Mouse (Mus musculus) layer of hippocampus, postnatal 25 days (tissue): ENCODE measurements around the gene Imp4. TPM values are rescaled to one million over a fixed set of nuclear protein-coding genes. Genes with fewer than 3 reads are reported as not detected.
"Not testable (repeated sequence)": the region's sequence is repeated elsewhere in the genome, so short reads cannot be mapped to it uniquely, and the experiment has no call there.

ENCODE experiments used
- DNase-seq, 2 experiments: peaks; one replicate each; pipeline ENCODE4 v3.0.0; 2022; ENCODE audit warnings: mixed read lengths in 2 of 2, low spot score in 1 of 2; ENCODE audit errors: extremely low spot score in 1 of 2
- total RNA-seq, 2 experiments: library from RNA; stranded (reverse); gene quantifications; 2 replicates each; pipeline ENCODE4 v1.2.3; 2021

Imp4 gene
- total RNA-seq = 10 to 100 TPM; 31.4 to 35.8 TPM

- DNase-seq = peak; percentile 83 to 86
These were observed at the start of gene Imp4, which contains the start of gene Ccdc115 for GRCm38 (mm10) chr1:34439215-34439960. Gene Imp4 (plus strand): TSS chr1:34439851. Gene Ccdc115 (minus strand): TSS chr1:34439672.

GRCm38 (mm10) chr1:34396321-34396720, 43.3 kb upstream of the Imp4 start:
- no peak for DNase-seq

GRCm38 (mm10) chr1:34399182-34399953, 40.3 kb upstream of the Imp4 start:
- no peak for DNase-seq

GRCm38 (mm10) chr1:34428466-34428865, 11.2 kb upstream of the Imp4 start:
- DNase-seq = no peak

GRCm38 (mm10) chr1:34429281-34429680, 10.4 kb upstream of the Imp4 start:
- DNase-seq = no peak

- DNase-seq = no peak
These were observed 8.7 kb upstream of the Imp4 start for GRCm38 (mm10) chr1:34430981-34431380.

- DNase-seq = no peak
These were observed 8.2 kb upstream of the Imp4 start for GRCm38 (mm10) chr1:34431431-34431830.

GRCm38 (mm10) chr1:34432411-34432775, 7.3 kb upstream of the Imp4 start:
- DNase-seq = no peak

GRCm38 (mm10) chr1:34432776-34433481, 6.7 kb upstream of the Imp4 start:
- peak; percentile 18 to 23 for DNase-seq

GRCm38 (mm10) chr1:34433891-34434521, 5.6 kb upstream of the Imp4 start:
- DNase-seq = no peak

GRCm38 (mm10) chr1:34434660-34435160, 4.9 kb upstream of the Imp4 start:
- DNase-seq = peak; percentile 96 to 97

- DNase-seq = no peak
These were observed 4.1 kb upstream of the Imp4 start for GRCm38 (mm10) chr1:34435371-34436120.

- DNase-seq = no peak
These were observed 3.3 kb upstream of the Imp4 start for GRCm38 (mm10) chr1:34436374-34436773.

- not testable (repeated sequence) for DNase-seq
These were observed 2.3 kb upstream of the Imp4 start for GRCm38 (mm10) chr1:34437366-34437765.

GRCm38 (mm10) chr1:34438381-34439051, 1.1 kb upstream of the Imp4 start:
- DNase-seq = no peak

GRCm38 (mm10) chr1:34439961-34440630, 445 bp downstream of the Imp4 start:
- DNase-seq = no peak

- no peak for DNase-seq
These were observed 3.5 kb downstream of the Imp4 start for GRCm38 (mm10) chr1:34443124-34443523.

- DNase-seq = no peak
These were observed 18.8 kb downstream of the Imp4 start for GRCm38 (mm10) chr1:34458431-34458830.
